Mouse (Mus musculus) embryonic facial prominence, embryonic 14.5 days (tissue): ENCODE measurements around the gene Wipi2. TPM values are rescaled to one million over a fixed set of nuclear protein-coding genes. Genes with fewer than 3 reads are reported as not detected.

Experiments
- ATAC-seq: fragments of 200-750 bp; cut with Nextera tagmentation; 2 replicates; pipeline ENCODE4 v1.8.0; 2017; ENCODE audit warnings: low read depth, moderate number of reproducible peaks, moderate TSS enrichment
- DNase-seq: peaks from one replicate; pipeline ENCODE4 v3.0.0-alpha.2; 2015; ENCODE audit warnings: low spot score
- H3K27ac ChIP-seq: fragments of 300-500 bp; sonication (generic); replicated peaks from 2 replicates; pipeline ENCODE4 v1.5.1; 2014; ENCODE audit warnings: low read depth, mild to moderate bottlenecking, low read length, moderate library complexity
- H3K27me3 ChIP-seq: fragments of 300-500 bp; sonication (generic); replicated peaks from 2 replicates; pipeline ENCODE4 v1.6.1; 2014; ENCODE audit warnings: low read length; ENCODE audit not compliant: control insufficient read depth, insufficient read depth
- H3K36me3 ChIP-seq: fragments of 300-500 bp; sonication (generic); 2 replicates; pipeline ENCODE4 v1.6.1; 2014; ENCODE audit warnings: low read length, mixed read lengths; ENCODE audit not compliant: control insufficient read depth, insufficient read depth
- H3K4me1 ChIP-seq: fragments of 300-500 bp; sonication (generic); 2 replicates; pipeline ENCODE4 v1.6.1; 2014; ENCODE audit warnings: antibody characterized with exemption, low read length; ENCODE audit not compliant: control insufficient read depth, insufficient read depth
- H3K4me2 ChIP-seq: fragments of 300-500 bp; sonication (generic); 2 replicates; pipeline ENCODE4 v1.6.1; 2014; ENCODE audit warnings: low read depth, mild to moderate bottlenecking, low read length, moderate library complexity, mixed read lengths
- H3K4me3 ChIP-seq: fragments of 300-500 bp; sonication (generic); 2 replicates; pipeline ENCODE4 v1.5.1; 2014; ENCODE audit warnings: low read depth, mild to moderate bottlenecking, low read length
- H3K9ac ChIP-seq: fragments of 300-500 bp; sonication (generic); 2 replicates; pipeline ENCODE4 v1.6.1; 2014; ENCODE audit warnings: low read depth, mild to moderate bottlenecking, low read length, moderate library complexity, mixed read lengths
- H3K9me3 ChIP-seq: fragments of 300-500 bp; sonication (generic); 2 replicates; pipeline ENCODE4 v1.6.1; 2016; ENCODE audit warnings: low read length; ENCODE audit not compliant: control insufficient read depth
- WGBS: fragments of 180-500 bp; shearing (Covaris S2); extraction: QIAGEN DNeasy Blood & Tissue Kit; methylation state at CpG from one replicate; pipeline ENCODE4 v1.1.7; 2014; 5-methylcytosine and 5-hydroxymethylcytosine counted together
- polyA plus RNA-seq: library from polyadenylated mRNA; unstranded; fragments of >200 nt; fragmentation: Nextera tagmentation; extraction: Ambion mirVana; gene quantifications from 2 replicates; pipeline ENCODE4 v1.2.1, GENCODE M21; 2014

Wipi2 gene
- polyA plus RNA-seq, 1 experiment from 2014 or later, result 43.8 TPM

DNA sequence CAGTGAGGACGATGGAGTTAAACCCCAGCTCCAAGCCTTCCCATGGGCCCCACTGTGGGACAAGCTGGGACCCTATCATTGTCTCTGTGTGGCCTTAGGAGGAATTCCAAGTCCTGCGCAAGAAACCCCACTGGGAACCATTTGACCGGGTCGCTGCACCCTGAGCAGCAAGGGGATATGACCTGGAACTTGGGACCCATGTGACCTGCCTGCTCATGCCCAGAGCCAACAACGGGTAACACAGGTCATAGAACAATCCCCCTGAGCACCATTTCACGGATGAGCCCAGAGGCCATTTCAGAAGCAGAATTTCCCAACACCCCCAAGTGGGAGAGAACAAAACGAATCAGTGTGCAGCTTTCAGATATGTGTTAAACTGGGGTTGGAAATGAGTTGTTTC is 23.1 kb upstream of the Wipi2 start:
- DNase-seq, result no peak
- 73% methylated on average over 7 of the region's 7 CpGs for WGBS
- no peaks in the 10 kb centered on the region for H3K4me1 ChIP-seq

DNA sequence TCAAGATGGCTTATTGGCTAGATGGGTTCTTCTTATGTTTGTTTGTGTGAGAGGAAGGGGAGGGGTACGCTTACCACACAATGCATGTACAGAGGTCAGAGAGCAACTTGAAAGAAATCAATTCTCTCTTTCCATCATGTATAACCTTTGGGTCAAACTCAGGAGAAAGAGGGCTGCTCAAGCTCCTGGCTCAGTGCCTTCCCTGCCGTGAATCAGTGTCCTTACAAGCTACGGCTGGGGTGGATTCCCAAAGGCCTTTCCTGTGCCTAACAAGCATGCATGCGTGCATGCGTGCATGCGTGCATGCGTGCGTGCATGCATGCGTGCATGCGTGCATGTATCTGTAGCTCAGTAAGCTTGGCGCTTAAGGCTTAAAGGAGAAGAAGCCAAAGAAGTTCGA is 22.2 kb upstream of the Wipi2 start:
- H3K9ac ChIP-seq, result no peak overlapping the region
- no peak overlapping the region for H3K4me2 ChIP-seq
- ATAC-seq, result no peak
- H3K4me3 ChIP-seq, result no peak overlapping the region
- no peaks in the 10 kb centered on the region for H3K36me3 ChIP-seq
- H3K27me3 ChIP-seq, result 0 out of 2 replicates have a peak, but pooled peaks cover 6% of the 10 kb centered on the region
- no peak overlapping the region for H3K27ac ChIP-seq
- DNase-seq, result no peak
- no peaks in the 10 kb centered on the region for H3K9me3 ChIP-seq
- WGBS, result 85% methylated on average over 12 of the region's 12 CpGs
- H3K4me1 ChIP-seq, result no peaks in the 10 kb centered on the region

More for the DNA sequence above, 23.1 kb upstream of the Wipi2 start:
- Histone ChIP-seq H3K9ac (no peak overlapping the region), H3K9me3 (no peaks in the 10 kb centered on the region), H3K27ac (no peak overlapping the region), H3K27me3 (0 out of 2 replicates have a peak, but pooled peaks cover 6% of the 10 kb centered on the region), H3K4me3 (no peak overlapping the region), H3K4me2 (no peak overlapping the region), H3K36me3 (no peaks in the 10 kb centered on the region)
- ATAC-seq, result no peak

DNA sequence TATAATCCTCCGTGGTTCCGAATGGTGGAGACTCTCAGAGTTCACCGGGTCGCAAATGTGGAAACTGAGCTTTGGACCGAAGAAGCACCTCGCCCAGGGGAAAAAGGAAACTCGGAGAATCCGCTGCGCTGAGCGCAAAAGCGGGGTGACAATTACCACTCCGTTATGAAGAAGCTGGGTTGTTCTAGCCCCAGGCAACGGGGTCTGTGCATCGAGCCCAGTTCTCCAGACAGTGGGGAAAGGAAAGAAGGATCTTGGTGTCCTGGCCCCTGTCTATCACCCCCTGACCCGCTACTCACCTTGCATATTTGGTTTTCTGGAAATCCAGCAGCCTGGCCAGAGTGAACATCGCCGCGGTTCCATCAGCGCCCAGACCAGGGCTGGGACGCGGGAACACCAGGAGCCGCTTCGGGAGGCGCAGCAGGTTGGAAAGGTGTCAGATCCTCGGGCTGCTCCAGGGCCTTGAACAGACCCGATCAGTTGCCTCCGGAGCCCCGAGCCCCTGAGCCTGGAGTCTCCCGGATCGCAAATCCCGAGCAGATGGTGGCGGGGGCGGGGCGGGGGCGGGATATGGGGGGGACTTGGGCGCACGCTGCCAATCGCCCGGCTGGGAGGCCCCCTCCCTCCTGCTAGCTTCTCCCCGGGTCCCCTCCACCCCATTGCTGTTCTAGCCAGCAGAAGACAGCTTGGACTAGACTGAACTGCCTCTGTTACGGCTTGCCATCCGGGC is 19.1 kb upstream of the Wipi2 start, which contains the start of gene Mmd2:
Gene Mmd2 (minus strand): TSS at position 542 of the 730 bp plus-strand sequence.
- 2% methylated on average over 21 of the region's 42 CpGs for WGBS
- Histone ChIP-seq H3K4me1 (no peaks in the 10 kb centered on the region), H3K9me3 (no peaks in the 10 kb centered on the region), H3K4me3 (peak within 1 kb of the TSS; percentile 45), H3K27me3 (0 out of 2 replicates have a peak, but pooled peaks cover 6% of the 10 kb centered on the region), H3K9ac (peak within 1 kb of the TSS; percentile 65), H3K36me3 (no peaks in the 10 kb centered on the region), H3K4me2 (peak within 1 kb of the TSS; percentile 80), H3K27ac (no peak within 1 kb of the TSS)
- DNase-seq (peak; percentile 55), ATAC-seq (peak; percentile 83)

DNA sequence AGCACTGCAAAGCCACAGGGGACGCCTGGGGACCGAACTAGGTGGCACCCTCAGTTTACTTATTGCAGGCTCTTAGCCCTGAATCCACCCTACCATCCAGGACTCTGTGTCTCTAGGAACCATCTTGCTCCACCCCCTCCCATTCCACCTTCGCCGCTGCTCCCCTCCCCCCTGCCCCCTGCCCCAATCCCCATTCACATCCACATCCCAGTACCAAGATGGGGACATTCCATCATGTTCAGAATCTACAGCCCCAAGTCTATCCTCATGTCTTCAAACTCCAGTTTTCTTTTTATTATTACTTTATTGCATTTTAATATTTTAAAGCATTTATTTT is 18.5 kb upstream of the Wipi2 start:
- ATAC-seq (no peak), DNase-seq (no peak)
- H3K4me2 ChIP-seq, result peak overlapping the region; percentile 80
- 0 out of 2 replicates have a peak, but pooled peaks cover 6% of the 10 kb centered on the region for H3K27me3 ChIP-seq
- peak overlapping the region; percentile 45 for H3K4me3 ChIP-seq
- H3K9me3 ChIP-seq, result no peaks in the 10 kb centered on the region
- no peaks in the 10 kb centered on the region for H3K4me1 ChIP-seq
- no peak overlapping the region for H3K27ac ChIP-seq
- 7% methylated on average over 4 of the region's 4 CpGs for WGBS
- H3K9ac ChIP-seq, result peak overlapping the region; percentile 65
- no peaks in the 10 kb centered on the region for H3K36me3 ChIP-seq

DNA sequence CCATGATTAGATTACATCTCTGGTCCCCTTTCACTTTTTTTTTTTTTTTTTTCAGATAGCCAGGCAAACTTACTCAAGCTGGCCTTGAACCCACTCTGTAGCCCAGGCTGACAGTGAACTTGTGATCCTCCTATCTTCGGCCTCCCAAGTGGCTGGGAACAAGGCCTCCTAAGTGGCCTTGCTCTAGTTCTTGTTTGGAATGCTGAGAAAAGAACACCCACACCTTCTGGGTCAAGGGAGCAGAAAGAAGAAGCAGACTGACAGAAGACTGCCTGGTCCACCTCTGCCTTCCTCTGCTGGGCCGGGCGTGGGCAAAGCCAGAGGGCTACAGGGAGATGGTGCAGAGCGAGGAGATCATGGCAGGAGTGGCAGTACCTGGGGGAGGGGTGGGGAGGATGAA is 17.1 kb upstream of the Wipi2 start:
- Histone ChIP-seq H3K4me3 (no peak overlapping the region), H3K9ac (no peak overlapping the region), H3K4me1 (no peaks in the 10 kb centered on the region), H3K4me2 (no peak overlapping the region), H3K27me3 (0 out of 2 replicates have a peak, but pooled peaks cover 6% of the 10 kb centered on the region), H3K27ac (no peak overlapping the region), H3K9me3 (no peaks in the 10 kb centered on the region), H3K36me3 (no peaks in the 10 kb centered on the region)
- no peak for DNase-seq
- ATAC-seq, result no peak
- 87% methylated on average over 4 of the region's 4 CpGs for WGBS

DNA sequence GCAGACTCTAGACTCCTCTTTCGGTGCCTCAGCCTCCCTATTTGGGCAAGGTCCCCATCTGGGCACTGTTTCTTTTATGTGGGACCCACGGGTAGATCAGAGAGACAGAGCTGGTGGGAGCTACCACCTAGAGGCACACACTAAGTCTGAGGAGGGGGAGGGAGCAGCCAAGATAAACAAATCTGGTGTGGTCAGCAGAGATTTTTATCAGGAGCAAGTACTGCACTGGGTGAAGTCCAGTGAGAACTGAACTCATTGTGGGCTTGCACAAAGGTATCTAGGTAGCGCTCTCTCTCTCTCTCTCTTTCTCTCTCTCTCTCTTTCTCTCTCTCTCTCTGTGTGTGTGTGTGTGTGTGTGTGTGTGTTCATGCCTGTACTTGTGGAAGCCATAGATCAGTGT is 13.0 kb upstream of the Wipi2 start:
- Histone ChIP-seq H3K4me3 (no peak overlapping the region), H3K9me3 (no peaks in the 10 kb centered on the region), H3K9ac (no peak overlapping the region), H3K4me2 (no peak overlapping the region), H3K4me1 (no peaks in the 10 kb centered on the region), H3K27me3 (no peaks in the 10 kb centered on the region), H3K27ac (no peak overlapping the region), H3K36me3 (no peaks in the 10 kb centered on the region)
- ATAC-seq, result no peak
- DNase-seq, result no peak
- WGBS, result 59% methylated on average over 3 of the region's 3 CpGs

DNA sequence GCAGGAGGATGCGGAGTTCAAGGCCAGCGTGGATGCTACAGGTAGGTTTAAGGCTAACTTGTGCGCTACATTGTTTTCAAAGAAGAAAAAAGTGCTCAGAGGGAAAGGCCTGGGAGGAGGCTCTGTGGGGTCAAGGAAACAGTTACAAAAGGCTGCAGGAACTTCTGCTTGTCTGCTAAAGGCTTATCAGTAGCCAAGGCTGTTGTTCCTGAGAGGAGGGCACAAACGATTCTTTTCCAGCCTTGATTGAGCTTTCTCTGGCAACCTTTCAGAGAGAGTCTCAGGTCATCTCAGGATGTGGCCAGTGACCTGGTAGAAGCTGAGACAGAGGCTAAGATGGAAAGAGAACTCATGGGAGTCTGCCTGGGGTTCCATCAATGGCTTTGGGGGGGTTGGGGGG is 11.9 kb upstream of the Wipi2 start:
- WGBS, result 82% methylated on average over 4 of the region's 4 CpGs
- ATAC-seq, result no peak

DNA sequence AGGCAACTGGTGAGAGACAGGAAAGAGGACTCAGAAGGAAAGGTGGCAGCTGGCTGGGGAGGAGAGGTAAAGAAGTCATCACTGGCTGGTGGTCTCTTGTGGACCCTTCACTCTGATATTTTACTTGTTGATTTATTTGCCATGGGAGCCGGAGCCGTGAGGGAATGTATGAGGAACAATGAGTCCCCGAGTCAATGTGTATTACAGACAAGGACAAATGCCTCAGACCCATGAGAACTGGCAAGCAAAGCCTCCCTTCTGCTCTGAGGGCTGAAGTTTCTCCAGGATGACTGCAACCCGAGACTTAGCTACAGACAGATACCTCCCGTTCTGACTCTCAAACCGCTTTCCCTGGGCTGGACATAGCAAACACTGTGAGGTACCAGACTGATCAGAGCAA is 11.2 kb upstream of the Wipi2 start:
- WGBS, result 57% methylated on average over 6 of the region's 6 CpGs
- no peak overlapping the region for H3K4me3 ChIP-seq

More for the DNA sequence above, 11.9 kb upstream of the Wipi2 start:
- Histone ChIP-seq H3K4me3 (no peak overlapping the region), H3K36me3 (no peaks in the 10 kb centered on the region), H3K4me2 (no peak overlapping the region), H3K27ac (no peak overlapping the region), H3K4me1 (no peaks in the 10 kb centered on the region), H3K9me3 (no peaks in the 10 kb centered on the region), H3K9ac (no peak overlapping the region), H3K27me3 (no peaks in the 10 kb centered on the region)
- DNase-seq, result no peak

DNA sequence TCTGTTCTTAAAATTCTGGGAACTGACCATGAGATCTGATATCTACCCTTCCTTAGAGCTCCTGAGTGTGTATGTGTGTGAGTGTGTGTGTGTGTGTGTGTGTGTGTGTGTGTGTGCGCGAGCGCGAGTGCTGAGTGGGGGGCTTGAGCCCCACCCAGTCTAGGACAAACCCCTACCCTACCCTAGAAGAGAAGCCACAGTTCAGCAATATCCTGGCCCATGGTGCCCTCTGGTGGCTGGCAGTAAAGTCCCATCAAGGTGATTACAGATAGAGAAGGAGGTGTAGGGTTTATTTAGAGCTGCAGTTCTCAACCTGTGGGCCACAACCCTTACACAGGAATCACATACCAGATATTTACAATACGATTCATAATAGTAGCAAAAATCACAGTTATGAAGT is 7.6 kb upstream of the Wipi2 start:
- peak; percentile 71; the same call in 1 of the 2 replicates for ATAC-seq
- peak; percentile 49 for DNase-seq

More for the DNA sequence above, 11.2 kb upstream of the Wipi2 start:
- DNase-seq (no peak), ATAC-seq (no peak)
- Histone ChIP-seq H3K27me3 (no peaks in the 10 kb centered on the region), H3K27ac (no peak overlapping the region), H3K9me3 (no peaks in the 10 kb centered on the region), H3K36me3 (no peaks in the 10 kb centered on the region), H3K4me2 (no peak overlapping the region), H3K4me1 (no peaks in the 10 kb centered on the region), H3K9ac (no peak overlapping the region)

More for the DNA sequence above, 7.6 kb upstream of the Wipi2 start:
- Histone ChIP-seq H3K4me3 (no peak overlapping the region), H3K27me3 (no peaks in the 10 kb centered on the region), H3K9ac (no peak overlapping the region), H3K27ac (no peak overlapping the region), H3K9me3 (no peaks in the 10 kb centered on the region), H3K36me3 (no peaks in the 10 kb centered on the region), H3K4me1 (no peaks in the 10 kb centered on the region), H3K4me2 (no peak overlapping the region)
- 15% methylated on average over 5 of the region's 5 CpGs for WGBS
